Mouse (Mus musculus) olfactory bulb, adult 2 months (tissue): ENCODE data around the gene Cacna1f. TPM values are rescaled to one million over a fixed set of nuclear protein-coding genes. Genes with fewer than 3 reads are reported as not detected.

Experiments
- H3K27ac ChIP-seq: fragments of 200-500 bp; 2 replicates; pipeline ENCODE4 v1.5.1; 2012; ENCODE audit warnings: low read depth, low read length; ENCODE audit not compliant: insufficient read depth
- H3K4me1 ChIP-seq: fragments of 200-500 bp; 2 replicates; pipeline ENCODE4 v1.6.1; 2012; ENCODE audit warnings: low read length; ENCODE audit not compliant: control insufficient read depth, insufficient read depth
- H3K4me3 ChIP-seq: fragments of 200-500 bp; 2 replicates; pipeline ENCODE4 v1.5.1; 2012; ENCODE audit warnings: mild to moderate bottlenecking, low read depth, low read length, moderate library complexity; ENCODE audit not compliant: insufficient read depth
- CTCF ChIP-seq: fragments of 200-500 bp; IDR thresholded peaks from 2 replicates; pipeline ENCODE4 v1.5.1; 2012; ENCODE audit warnings: low read depth, mild to moderate bottlenecking, low read length, moderate library complexity; ENCODE audit not compliant: insufficient read depth
- POLR2A ChIP-seq: fragments of 200-500 bp; IDR thresholded peaks from 2 replicates; pipeline ENCODE4 v1.6.1; 2012; ENCODE audit warnings: mild to moderate bottlenecking, low read depth, low read length, moderate library complexity; ENCODE audit not compliant: insufficient read depth
- WGBS: fragments of 180-500 bp; shearing (Covaris S2); methylation state at CpG from one replicate; pipeline ENCODE4 v1.1.7; 2018; 5-methylcytosine and 5-hydroxymethylcytosine counted together
- polyA plus RNA-seq: library from polyadenylated mRNA; stranded (reverse); fragments of >200 nt; gene quantifications from 2 replicates; pipeline ENCODE4 v1.2.4, GENCODE M21; 2012; ENCODE audit warnings: low replicate concordance; ENCODE audit not compliant: missing spikeins, insufficient read depth, insufficient read length

Cacna1f gene
- polyA plus RNA-seq, 1 experiment: not detected

- Histone ChIP-seq H3K4me3 (peak within 1 kb of the TSS; percentile 92), H3K4me1 (peaks cover 20% of the 10 kb centered on the region), H3K27ac (peak within 1 kb of the TSS; percentile 99)
- 32% methylated on average over 65 of the region's 65 CpGs for WGBS
- no peak for TF ChIP-seq CTCF
- peak; percentile 52 for TF ChIP-seq POLR2A
These were observed 32.6 kb upstream of the Cacna1f start, which contains the start of gene Ppp1r3f for GRCm38 (mm10) chrX:7574087-7574884. Gene Ppp1r3f (minus strand): TSS chrX:7574283.

- Histone ChIP-seq H3K4me3 (0 out of 2 replicates have a peak overlapping the region, but pooled peaks have one; percentile 73), H3K27ac (peak overlapping the region; percentile 77), H3K4me1 (peaks cover 20% of the 10 kb centered on the region)
- TF ChIP-seq POLR2A (no peak), CTCF (no peak)
- 14% methylated on average over 5 of the region's 6 CpGs for WGBS
These were observed 32.0 kb upstream of the Cacna1f start for GRCm38 (mm10) chrX:7574885-7575231.

- Histone ChIP-seq H3K4me3 (no peak overlapping the region), H3K27ac (no peak overlapping the region), H3K4me1 (no peaks in the 10 kb centered on the region)
- 91% methylated on average over 2 of the region's 2 CpGs for WGBS
- TF ChIP-seq CTCF (no peak), POLR2A (no peak)
These were observed 25.7 kb upstream of the Cacna1f start for GRCm38 (mm10) chrX:7581151-7581550.

GRCm38 (mm10) chrX:7583881-7584280 is 23.0 kb upstream of the Cacna1f start:
- no peaks in the 10 kb centered on the region for H3K4me1 ChIP-seq
- TF ChIP-seq POLR2A (no peak), CTCF (no peak)
- H3K27ac ChIP-seq: no peak overlapping the region
- WGBS: 92% methylated on average over 11 of the region's 11 CpGs
- no peak overlapping the region for H3K4me3 ChIP-seq

- H3K27ac ChIP-seq: no peak overlapping the region
- 87% methylated on average over 3 of the region's 5 CpGs for WGBS
- TF ChIP-seq POLR2A (no peak), CTCF (no peak)
- H3K4me3 ChIP-seq: no peak overlapping the region
- no peaks in the 10 kb centered on the region for H3K4me1 ChIP-seq
These were observed 20.5 kb upstream of the Cacna1f start for GRCm38 (mm10) chrX:7586356-7586755.

- no peak for TF ChIP-seq CTCF
- no peak for TF ChIP-seq POLR2A
These were observed 11.5 kb upstream of the Cacna1f start for GRCm38 (mm10) chrX:7595371-7595770.

GRCm38 (mm10) chrX:7604004-7604403 is 2.9 kb upstream of the Cacna1f start:
- Histone ChIP-seq H3K27ac (no peak overlapping the region), H3K4me3 (no peak overlapping the region), H3K4me1 (peaks cover 4% of the 10 kb centered on the region; the same call in 1 of the 2 replicates)
- 86% methylated on average over 7 of the region's 7 CpGs for WGBS
- TF ChIP-seq POLR2A (no peak), CTCF (no peak)

More at GRCm38 (mm10) chrX:7595371-7595770, 11.5 kb upstream of the Cacna1f start:
- H3K4me1 ChIP-seq: peaks cover 2% of the 10 kb centered on the region; the same call in 1 of the 2 replicates
- WGBS: 47% methylated on average over 9 of the region's 9 CpGs
- H3K4me3 ChIP-seq: no peak overlapping the region
- H3K27ac ChIP-seq: no peak overlapping the region

GRCm38 (mm10) chrX:7604879-7605574 is 1.9 kb upstream of the Cacna1f start, which contains the start of gene Ccdc22:
Gene Ccdc22 (minus strand): TSS chrX:7605517.
- TF ChIP-seq CTCF: no peak
- TF ChIP-seq POLR2A: 0 out of 2 replicates have a peak, but pooled peaks have one; percentile 23
- Histone ChIP-seq H3K4me3 (peak within 1 kb of the TSS; percentile 61), H3K4me1 (peaks cover 6% of the 10 kb centered on the region; the same call in 1 of the 2 replicates), H3K27ac (peak within 1 kb of the TSS; percentile 33; the same call in 1 of the 2 replicates)
- WGBS: 21% methylated on average over 28 of the region's 28 CpGs

- Histone ChIP-seq H3K27ac (no peak overlapping the region), H3K4me3 (no peak overlapping the region), H3K4me1 (peaks cover 8% of the 10 kb centered on the region; the same call in 1 of the 2 replicates)
- WGBS: 33% methylated on average over 8 of the region's 8 CpGs
- TF ChIP-seq CTCF (no peak), POLR2A (no peak)
These were observed 1.3 kb upstream of the Cacna1f start for GRCm38 (mm10) chrX:7605575-7605941.

- no peak for TF ChIP-seq POLR2A
- TF ChIP-seq CTCF: no peak
- Histone ChIP-seq H3K4me1 (peaks cover 6% of the 10 kb centered on the region), H3K27ac (no peak overlapping the region), H3K4me3 (peak overlapping the region; percentile 54)
- 22% methylated on average over 21 of the region's 21 CpGs for WGBS
These were observed 3.2 kb downstream of the Cacna1f start for GRCm38 (mm10) chrX:7610035-7610434.
